ENCODE assay signal across 9 mouse cellular contexts in genomic region chr7:66688721-66689120, GRCm38 (mm10). TPM values are rescaled to one million over a fixed set of nuclear protein-coding genes. Genes with fewer than 3 reads are reported as not detected.
A peak's percentile ranks its signal among the peaks of the same experiment; 100 is the strongest.
DNase-seq lines count a peak whose midpoint lies in the region; ATAC-seq and TF ChIP-seq lines count a peak whose summit lies in the region.
"Had no signal": no experiment of that assay in that cellular context is flagged by ENCODE, and none has a peak within 500 bp of the region (broad histone marks: within the 10 kb centered on the region; RNA-seq: fewer than 3 reads in every experiment).

No protein-coding gene starts in this region.

- DNase-seq in cerebellum, adult 9-11 months: peak; percentile 58
- no peak for DNase-seq in cerebellum, postnatal 25 days
- no peak for DNase-seq in testis, postnatal 14 days (ENCODE audit: low spot score)
- peak; percentile 55 for DNase-seq in intestine, embryonic 14.5 days (ENCODE audit: low spot score)
- DNase-seq in midbrain, postnatal 0 days (ENCODE audit: low spot score): no peak
- DNase-seq in spleen, adult 18-20 months: no peak

- H3K36me3 ChIP-seq in testis, adult 2 months (ENCODE audit: control insufficient read depth, insufficient read depth, low read length): no peaks in the 10 kb centered on the region
- H3K36me3 ChIP-seq in intestine, embryonic 14.5 days (ENCODE audit: control insufficient read depth, insufficient read depth, low read length): peaks cover 17% of the 10 kb centered on the region
- H3K36me3 ChIP-seq in midbrain, postnatal 0 days (ENCODE audit: insufficient read depth, low read length): peaks cover 5% of the 10 kb centered on the region; the same call in 1 of the 2 replicates

- H3K9ac ChIP-seq in intestine, embryonic 14.5 days (ENCODE audit: low read length): peak overlapping the region; percentile 66
- H3K9ac ChIP-seq in midbrain, postnatal 0 days (replicated peaks; ENCODE audit: low read length, poor library complexity, severe bottlenecking): peak overlapping the region; percentile 66

- H3K4me2 ChIP-seq in intestine, embryonic 14.5 days (ENCODE audit: low read length): peak overlapping the region; percentile 97
- peak overlapping the region; percentile 96 for H3K4me2 ChIP-seq in midbrain, postnatal 0 days (ENCODE audit: low read depth, low read length, poor library complexity, severe bottlenecking)

- no peaks in the 10 kb centered on the region for H3K9me3 ChIP-seq in intestine, embryonic 14.5 days (ENCODE audit: control insufficient read depth, low read length)
- no peaks in the 10 kb centered on the region for H3K9me3 ChIP-seq in midbrain, postnatal 0 days (ENCODE audit: low read length)

- no peak for TF ChIP-seq CTCF in testis, adult 2 months (IDR thresholded peaks at IDR 0.05; ENCODE audit: control insufficient read depth, insufficient read depth, insufficient replicate concordance, low read depth, low read length)
- no peak for TF ChIP-seq CTCF in midbrain, postnatal 0 days (IDR thresholded peaks at IDR 0.05)

- no peak for TF ChIP-seq POLR2A in testis, adult 2 months (IDR thresholded peaks at IDR 0.05; ENCODE audit: control insufficient read depth, low read depth, low read length)

- no peak for ATAC-seq in intestine, embryonic 14.5 days (replicated peaks; ENCODE audit: low FRiP score, low TSS enrichment, low read depth)
- no peak for ATAC-seq in midbrain, postnatal 0 days (ENCODE audit: low FRiP score)
- no peak for ATAC-seq in erythroid progenitor cell, adult 5-6 weeks (replicated peaks; ENCODE audit: low FRiP score, poor library complexity, severe bottlenecking)

- no peaks in the 10 kb centered on the region for H3K27me3 ChIP-seq in testis, adult 2 months (ENCODE audit: control insufficient read depth, insufficient read depth, low read length)
- no peaks in the 10 kb centered on the region for H3K27me3 ChIP-seq in intestine, embryonic 14.5 days (replicated peaks; ENCODE audit: control insufficient read depth, insufficient read depth, low read length)
- H3K27me3 ChIP-seq in midbrain, postnatal 0 days (ENCODE audit: insufficient read depth, low read length): no peaks in the 10 kb centered on the region

- H3K4me3 ChIP-seq in testis, adult 2 months (ENCODE audit: control insufficient read depth, low read depth, low read length): peak overlapping the region; percentile 85
- peak overlapping the region; percentile 79 for H3K4me3 ChIP-seq in intestine, embryonic 14.5 days (ENCODE audit: low read depth, low read length)
- peak overlapping the region; percentile 51 for H3K4me3 ChIP-seq in midbrain, postnatal 0 days (ENCODE audit: low read depth, low read length)

- 0 out of 2 replicates have a peak overlapping the region, but pooled peaks have one; percentile 43 for H3K27ac ChIP-seq in testis, adult 2 months (ENCODE audit: control insufficient read depth, insufficient read depth, low read depth, low read length)
- H3K27ac ChIP-seq in intestine, embryonic 14.5 days (ENCODE audit: low read depth): peak overlapping the region; percentile 38
- H3K27ac ChIP-seq in midbrain, postnatal 0 days (ENCODE audit: low read depth, low read length): no peak overlapping the region

- peaks cover 3% of the 10 kb centered on the region; the same call in 1 of the 2 replicates for H3K4me1 ChIP-seq in testis, adult 2 months (ENCODE audit: control insufficient read depth, insufficient read depth, low read length)
- peaks cover 10% of the 10 kb centered on the region for H3K4me1 ChIP-seq in intestine, embryonic 14.5 days (replicated peaks; ENCODE audit: control insufficient read depth, insufficient read depth, low read length)
- no peaks in the 10 kb centered on the region; the same call in 1 of the 2 replicates for H3K4me1 ChIP-seq in midbrain, postnatal 0 days (ENCODE audit: insufficient read depth, low read length)

- WGBS in intestine, embryonic 14.5 days: 0% methylated on average over 5 of the region's 5 CpGs
- under 1% methylated on average over 5 of the region's 5 CpGs for WGBS in midbrain, postnatal 0 days

RNA-seq across cellular contexts. Expression of gene Asb7, which starts 0.7 kb away (rescaled TPM):
- polyA plus RNA-seq in testis, adult 2 months (2012; rRNA removed): 8.6 TPM in 2 replicates
- polyA plus RNA-seq in intestine, embryonic 14.5 days (2014; fragmentation: Nextera tagmentation; extraction: Ambion mirVana): 14.6 and 15.2 TPM in 2 replicates
- total RNA-seq in midbrain, postnatal 0 days (2014; rRNA removed): 17.5 and 22.5 TPM in 2 replicates
- 9.9 and 11.1 TPM in 2 replicates for polyA plus RNA-seq in midbrain, postnatal 0 days (2015; fragmentation: Nextera tagmentation; extraction: Ambion mirVana)
- 2.9 and 5.0 TPM in 2 replicates for total RNA-seq in erythroid progenitor cell, adult 5-6 weeks (2015; ENCODE audit: low replicate concordance)
- total RNA-seq in erythroid progenitor cell, adult 5-6 weeks (2017; ENCODE audit: low replicate concordance): 1.4 and 1.7 TPM in 2 replicates

RNA-seq across cellular contexts. Expression of gene Lins1, which starts 1.0 kb away (rescaled TPM):
- polyA plus RNA-seq in testis, adult 2 months (2012; rRNA removed): 9.1 and 9.6 TPM in 2 replicates
- polyA plus RNA-seq in intestine, embryonic 14.5 days (2014; fragmentation: Nextera tagmentation; extraction: Ambion mirVana): 19.3 and 20.5 TPM in 2 replicates
- 12.9 and 19.6 TPM in 2 replicates for total RNA-seq in midbrain, postnatal 0 days (2014; rRNA removed)
- polyA plus RNA-seq in midbrain, postnatal 0 days (2015; fragmentation: Nextera tagmentation; extraction: Ambion mirVana): 16.5 and 17.9 TPM in 2 replicates
- total RNA-seq in erythroid progenitor cell, adult 5-6 weeks (2015; ENCODE audit: low replicate concordance): 1.8 TPM in 1 of 2 replicates, not detected in the other
- total RNA-seq in erythroid progenitor cell, adult 5-6 weeks (2017; ENCODE audit: low replicate concordance): 6.1 TPM in 1 of 2 replicates, not detected in the other

RNA-seq across cellular contexts. Expression of gene Cers3, which starts 54.6 kb away (rescaled TPM):
- 41.7 and 69.7 TPM in 2 replicates for polyA plus RNA-seq in testis, adult 2 months (2012; rRNA removed)
- polyA plus RNA-seq in intestine, embryonic 14.5 days (2014; fragmentation: Nextera tagmentation; extraction: Ambion mirVana): 2.4 and 3.4 TPM in 2 replicates
- total RNA-seq in midbrain, postnatal 0 days (2014; rRNA removed): 1.3 and 1.4 TPM in 2 replicates
- polyA plus RNA-seq in midbrain, postnatal 0 days (2015; fragmentation: Nextera tagmentation; extraction: Ambion mirVana): 0.32 and 0.70 TPM in 2 replicates
- total RNA-seq in erythroid progenitor cell, adult 5-6 weeks (2015; ENCODE audit: low replicate concordance): not detected in 2 replicates
- not detected in 2 replicates for total RNA-seq in erythroid progenitor cell, adult 5-6 weeks (2017; ENCODE audit: low replicate concordance)
- polyA plus RNA-seq: large intestine, adult 2 months had no signal

Comparison
In these comparisons a context has a peak if more than half of its experiments do, and no peak if none do; other contexts are left out.
1. DNase-seq: peak in cerebellum, adult 9-11 months (single experiment) and intestine, embryonic 14.5 days (single experiment); none in cerebellum, postnatal 25 days (0 of 2), testis, postnatal 14 days (single experiment), midbrain, postnatal 0 days (single experiment) and spleen, adult 18-20 months (0 of 2).
2. Peak in every context shown above with its lines, with median percentiles within 50 percentile points of each other: H3K4me3 ChIP-seq.